Mouse (Mus musculus): Measurements from ENCODE around the gene Hcfc1r1. TPM values are rescaled to one million over a fixed set of nuclear protein-coding genes. Genes with fewer than 3 reads are reported as not detected.

Hcfc1r1 gene
- polyA plus RNA-seq, 1 experiment from 2014 or later = 136 TPM

DNA sequence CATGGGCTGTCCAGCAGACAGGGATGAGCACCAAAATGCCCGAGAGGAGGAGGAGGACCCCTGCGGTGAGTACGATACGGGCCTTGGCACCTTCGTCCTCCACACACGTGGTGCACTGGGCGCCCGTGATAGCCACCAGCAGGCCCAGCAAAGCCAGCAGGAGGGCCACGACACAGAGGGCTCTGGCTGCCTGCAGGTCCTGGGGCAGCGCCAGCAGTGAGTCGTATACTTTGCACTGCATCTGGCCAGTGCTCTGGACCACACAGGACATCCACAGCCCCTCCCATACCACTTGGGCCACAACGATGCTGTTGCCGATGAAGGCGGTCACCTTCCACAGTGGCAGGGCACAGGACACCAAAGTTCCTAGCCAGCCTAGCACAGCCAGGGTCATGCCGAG, 9.8 kb downstream of the Hcfc1r1 start:
- Histone ChIP-seq H3K4me3 (ENCODE audit: low read depth, low read length) (no peak overlapping the region), H3K9ac (ENCODE audit: low read depth, low read length) (no peak overlapping the region), H3K4me2 (replicated peaks; ENCODE audit: low read depth) (no peak overlapping the region), H3K9me3 (ENCODE audit: control insufficient read depth) (no peaks in the 10 kb centered on the region), H3K36me3 (ENCODE audit: control insufficient read depth, insufficient read depth) (no peaks in the 10 kb centered on the region), H3K27ac (ENCODE audit: low read depth, low read length) (no peak overlapping the region), H3K4me1 (replicated peaks; ENCODE audit: control insufficient read depth, insufficient read depth, low read length) (peaks cover 7% of the 10 kb centered on the region; the same call in 1 of the 2 replicates), H3K27me3 (replicated peaks; ENCODE audit: control insufficient read depth, insufficient read depth, low read length) (peaks cover 28% of the 10 kb centered on the region)
- ATAC-seq = no peak
- TF ChIP-seq CTCF (IDR thresholded peaks at IDR 0.05; ENCODE audit: low read depth) = no peak
- WGBS = 44% methylated on average over 15 of the region's 15 CpGs

DNA sequence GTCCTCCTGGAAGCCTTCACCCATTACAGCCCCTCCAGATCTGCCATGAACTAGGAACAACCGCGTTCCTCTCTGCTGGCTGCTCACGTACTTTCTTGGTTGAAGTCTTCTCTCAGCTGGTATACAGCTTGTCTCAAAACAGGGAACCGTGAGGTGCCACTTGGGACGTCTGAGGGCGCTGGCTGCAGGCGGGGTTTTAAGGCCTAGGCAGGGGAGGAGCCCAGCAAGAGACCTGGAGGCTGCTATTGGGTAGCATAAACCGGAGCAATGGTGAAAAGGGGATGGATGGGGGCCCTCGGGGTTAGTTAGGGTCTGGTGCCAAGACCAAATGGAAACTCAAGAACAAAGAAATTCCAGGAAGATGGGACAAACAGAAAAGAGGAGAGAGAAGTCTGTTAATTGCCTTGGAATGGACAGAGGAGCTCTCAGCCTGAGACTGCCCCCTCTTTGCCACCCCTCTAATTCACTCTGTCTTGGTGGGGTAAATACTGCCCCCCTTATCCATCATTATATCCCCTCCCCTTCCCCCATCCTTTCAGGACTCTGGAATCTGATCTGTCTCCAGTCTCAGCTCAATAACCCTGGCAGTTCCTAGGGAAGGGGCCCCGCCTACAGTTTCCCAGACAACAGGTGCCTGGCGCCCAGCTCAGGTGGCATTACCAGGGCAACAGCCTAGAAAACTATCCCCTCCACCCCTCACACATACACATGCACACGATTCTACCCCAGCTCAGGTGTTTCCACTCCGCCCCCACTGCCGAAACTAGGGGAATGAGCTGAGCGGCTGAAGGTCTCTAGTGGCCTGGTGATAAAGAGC, 10.7 kb downstream of the Hcfc1r1 start, which contains the start of gene Cldn9:
Cldn9 (minus strand) TSS at position 171 of the 817 bp plus-strand sequence.
- TF ChIP-seq CTCF (IDR thresholded peaks at IDR 0.05; ENCODE audit: low read depth) = no peak
- no peak within 1 kb of the TSS for H3K4me2 ChIP-seq (replicated peaks; ENCODE audit: low read depth)
- WGBS = 33% methylated on average over 15 of the region's 15 CpGs
- H3K4me3 ChIP-seq (ENCODE audit: low read depth, low read length) = no peak within 1 kb of the TSS
- H3K36me3 ChIP-seq (ENCODE audit: control insufficient read depth, insufficient read depth) = no peaks in the 10 kb centered on the region
- H3K9ac ChIP-seq (ENCODE audit: low read depth, low read length) = no peak within 1 kb of the TSS
- no peak for ATAC-seq
- H3K4me1 ChIP-seq (replicated peaks; ENCODE audit: control insufficient read depth, insufficient read depth, low read length) = peaks cover 7% of the 10 kb centered on the region; the same call in 1 of the 2 replicates
- H3K27me3 ChIP-seq (replicated peaks; ENCODE audit: control insufficient read depth, insufficient read depth, low read length) = peaks cover 23% of the 10 kb centered on the region
- no peak within 1 kb of the TSS for H3K27ac ChIP-seq (ENCODE audit: low read depth, low read length)
- H3K9me3 ChIP-seq (ENCODE audit: control insufficient read depth) = no peaks in the 10 kb centered on the region

DNA sequence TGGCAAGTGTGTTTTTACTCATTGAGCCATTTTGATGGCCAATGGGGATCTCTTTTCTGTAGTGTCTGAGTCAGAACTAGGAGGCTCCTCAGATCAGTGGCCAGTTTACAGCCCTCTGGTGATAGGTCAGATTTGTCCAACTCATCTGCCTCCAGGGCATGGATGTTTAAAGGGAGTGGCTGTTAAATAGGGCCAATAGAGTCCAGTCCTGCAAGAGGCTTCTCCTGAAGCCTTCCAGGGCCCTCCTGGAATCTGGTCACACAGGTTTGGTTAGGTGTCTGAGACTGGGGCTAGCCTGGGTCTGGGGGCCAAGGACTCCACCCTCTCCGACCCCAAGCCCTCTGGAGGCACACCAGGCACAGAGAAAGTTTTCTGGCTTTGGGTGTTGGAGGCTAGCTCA, 21.1 kb downstream of the Hcfc1r1 start:
- H3K4me1 ChIP-seq (replicated peaks; ENCODE audit: control insufficient read depth, insufficient read depth, low read length) = no peaks in the 10 kb centered on the region
- H3K36me3 ChIP-seq (ENCODE audit: control insufficient read depth, insufficient read depth) = no peaks in the 10 kb centered on the region
- 50% methylated on average over 1 of the region's 1 CpGs for WGBS
- no peak overlapping the region for H3K4me2 ChIP-seq (replicated peaks; ENCODE audit: low read depth)
- no peak for TF ChIP-seq CTCF (IDR thresholded peaks at IDR 0.05; ENCODE audit: low read depth)
- H3K9ac ChIP-seq (ENCODE audit: low read depth, low read length) = no peak overlapping the region
- H3K27ac ChIP-seq (ENCODE audit: low read depth, low read length) = no peak overlapping the region
- peaks cover 3% of the 10 kb centered on the region; the same call in 1 of the 2 replicates for H3K27me3 ChIP-seq (replicated peaks; ENCODE audit: control insufficient read depth, insufficient read depth, low read length)
- H3K9me3 ChIP-seq (ENCODE audit: control insufficient read depth) = no peaks in the 10 kb centered on the region
- no peak overlapping the region for H3K4me3 ChIP-seq (ENCODE audit: low read depth, low read length)
- ATAC-seq = no peak

DNA sequence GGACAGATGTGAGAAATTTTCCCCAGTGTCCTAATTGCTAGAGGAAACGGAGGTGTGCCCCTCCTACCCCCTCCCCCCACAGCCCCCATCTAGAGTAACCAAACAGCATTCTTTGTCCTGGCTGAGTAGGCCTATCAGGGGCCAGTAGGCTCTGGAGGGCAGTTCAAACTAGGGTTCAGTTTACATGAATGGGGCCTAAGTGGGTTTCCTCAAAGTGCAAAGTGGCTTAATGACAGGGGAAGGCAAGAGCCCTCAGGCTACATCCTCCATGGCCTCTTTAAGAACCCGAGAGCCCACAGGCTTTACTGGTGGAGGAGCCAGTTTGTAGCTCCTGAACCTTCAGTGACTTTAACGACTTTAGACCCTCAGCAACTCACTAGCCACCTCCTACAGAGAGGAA, 22.4 kb downstream of the Hcfc1r1 start:
- Histone ChIP-seq H3K4me2 (replicated peaks; ENCODE audit: low read depth) (no peak overlapping the region), H3K27me3 (replicated peaks; ENCODE audit: control insufficient read depth, insufficient read depth, low read length) (peaks cover 3% of the 10 kb centered on the region; the same call in 1 of the 2 replicates), H3K4me3 (ENCODE audit: low read depth, low read length) (no peak overlapping the region), H3K9ac (ENCODE audit: low read depth, low read length) (no peak overlapping the region), H3K4me1 (replicated peaks; ENCODE audit: control insufficient read depth, insufficient read depth, low read length) (no peaks in the 10 kb centered on the region; the same call in 1 of the 2 replicates), H3K9me3 (ENCODE audit: control insufficient read depth) (no peaks in the 10 kb centered on the region), H3K27ac (ENCODE audit: low read depth, low read length) (no peak overlapping the region), H3K36me3 (ENCODE audit: control insufficient read depth, insufficient read depth) (no peaks in the 10 kb centered on the region)
- TF ChIP-seq CTCF (IDR thresholded peaks at IDR 0.05; ENCODE audit: low read depth) = no peak
- no peak for ATAC-seq
- 43% methylated on average over 3 of the region's 3 CpGs for WGBS

DNA sequence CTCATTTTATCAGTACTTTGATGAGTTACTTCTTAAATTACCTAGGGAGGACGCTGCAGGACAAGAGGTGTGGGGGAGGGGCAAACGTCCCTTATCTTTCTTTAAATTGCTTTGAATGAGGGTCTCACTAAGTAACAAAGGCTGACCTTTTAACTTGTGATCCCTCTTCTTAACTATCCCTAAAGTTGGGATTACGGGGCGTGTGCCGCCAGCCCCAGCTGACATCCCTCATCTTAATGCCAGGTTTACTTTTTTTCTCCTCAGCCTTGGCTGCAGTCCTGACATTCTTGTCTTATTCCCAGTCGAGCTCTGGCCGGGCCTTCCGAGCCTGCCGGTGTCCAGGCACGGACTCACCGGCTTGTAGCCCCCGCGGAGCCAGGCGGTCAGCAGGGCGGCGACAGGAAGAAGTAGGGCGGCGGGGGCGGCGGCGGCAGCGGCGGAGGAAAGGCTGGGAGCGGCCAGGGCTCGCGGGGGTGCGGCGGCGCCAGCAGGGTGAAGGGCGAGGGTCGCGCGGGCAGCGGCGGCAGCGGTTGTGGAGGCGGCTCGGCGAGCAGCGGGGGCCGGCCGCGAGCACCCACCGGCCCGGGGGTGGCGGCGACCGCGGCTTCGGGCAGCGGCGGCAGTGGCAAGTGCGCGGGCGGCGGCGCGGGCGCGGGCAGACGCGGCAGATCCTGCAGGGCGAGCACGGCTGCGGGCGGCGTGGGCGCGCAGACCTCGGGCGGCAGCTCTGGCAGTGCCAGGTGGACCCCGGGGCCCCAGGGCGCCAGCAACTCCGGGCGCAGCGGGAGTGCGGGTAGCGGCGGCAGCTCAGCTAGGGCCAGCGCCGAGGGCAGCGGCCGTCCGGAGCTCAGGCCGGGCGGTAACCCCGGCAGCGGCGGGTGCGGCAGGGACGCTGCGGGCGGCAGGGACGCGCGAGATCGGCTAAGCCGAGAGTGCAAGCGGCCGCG, 26.0 kb downstream of the Hcfc1r1 start:
- Histone ChIP-seq H3K4me1 (replicated peaks; ENCODE audit: control insufficient read depth, insufficient read depth, low read length) (no peaks in the 10 kb centered on the region; the same call in 1 of the 2 replicates), H3K27me3 (replicated peaks; ENCODE audit: control insufficient read depth, insufficient read depth, low read length) (peaks cover 3% of the 10 kb centered on the region; the same call in 1 of the 2 replicates), H3K4me2 (replicated peaks; ENCODE audit: low read depth) (peak overlapping the region; percentile 100), H3K9me3 (ENCODE audit: control insufficient read depth) (no peaks in the 10 kb centered on the region), H3K36me3 (ENCODE audit: control insufficient read depth, insufficient read depth) (no peaks in the 10 kb centered on the region), H3K9ac (ENCODE audit: low read depth, low read length) (peak overlapping the region; percentile 40; the same call in 1 of the 2 replicates), H3K27ac (ENCODE audit: low read depth, low read length) (no peak overlapping the region), H3K4me3 (ENCODE audit: low read depth, low read length) (peak overlapping the region; percentile 67)
- TF ChIP-seq CTCF (IDR thresholded peaks at IDR 0.05; ENCODE audit: low read depth) = peak; percentile 18; the same call in 1 of the 2 replicates
- WGBS = under 1% methylated on average over 71 of the region's 101 CpGs
- peak; percentile 51 for ATAC-seq

DNA sequence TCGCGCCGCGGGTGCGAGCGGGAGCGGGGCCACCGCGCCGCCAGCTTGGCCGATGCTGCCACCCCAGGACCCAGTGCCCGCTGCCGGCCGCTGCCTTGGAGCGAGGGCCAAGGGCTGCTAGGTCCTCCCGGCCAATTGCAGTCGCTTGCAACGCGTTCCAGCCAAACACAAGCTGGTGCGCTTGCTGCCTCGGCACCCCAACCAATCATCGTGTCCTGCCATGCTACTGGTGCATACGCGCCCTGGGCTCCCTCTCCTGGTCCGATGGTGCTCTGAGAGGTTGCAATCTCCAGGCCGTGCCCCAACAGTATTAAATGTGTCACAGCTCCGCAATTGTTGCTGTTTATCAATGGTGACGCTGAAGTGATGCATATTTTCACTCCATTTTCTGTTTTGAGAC, 26.7 kb downstream of the Hcfc1r1 start:
- Histone ChIP-seq H3K4me3 (ENCODE audit: low read depth, low read length) (peak overlapping the region; percentile 67), H3K4me1 (replicated peaks; ENCODE audit: control insufficient read depth, insufficient read depth, low read length) (no peaks in the 10 kb centered on the region; the same call in 1 of the 2 replicates), H3K9me3 (ENCODE audit: control insufficient read depth) (no peaks in the 10 kb centered on the region), H3K9ac (ENCODE audit: low read depth, low read length) (0 out of 2 replicates have a peak overlapping the region, but pooled peaks have one; percentile 40), H3K4me2 (replicated peaks; ENCODE audit: low read depth) (peak overlapping the region; percentile 100), H3K27me3 (replicated peaks; ENCODE audit: control insufficient read depth, insufficient read depth, low read length) (peaks cover 3% of the 10 kb centered on the region; the same call in 1 of the 2 replicates), H3K27ac (ENCODE audit: low read depth, low read length) (no peak overlapping the region), H3K36me3 (ENCODE audit: control insufficient read depth, insufficient read depth) (no peaks in the 10 kb centered on the region)
- ATAC-seq = peak; percentile 94
- TF ChIP-seq CTCF (IDR thresholded peaks at IDR 0.05; ENCODE audit: low read depth) = peak; percentile 92
- 1% methylated on average over 17 of the region's 28 CpGs for WGBS
